Mouse (Mus musculus) embryonic facial prominence, embryonic 12.5 days (tissue): ENCODE results near the gene Ubqln2. TPM values are rescaled to one million over a fixed set of nuclear protein-coding genes. Genes with fewer than 3 reads are reported as not detected.

ENCODE experiments used
- polyA plus RNA-seq: library from polyadenylated mRNA; unstranded; fragments of >200 nt; fragmentation: Nextera tagmentation; extraction: Ambion mirVana; gene quantifications from 2 replicates; pipeline ENCODE4 v1.2.1, GENCODE M21; 2016

Gene Ubqln2
- polyA plus RNA-seq, 1 experiment from 2014 or later: 29.3 TPM

Other genes with a start within 250 kb of the Ubqln2 start
- not detected in 2 replicates for gene Cypt3, start 60.4 kb downstream of the Ubqln2 start, polyA plus RNA-seq
- gene Kctd12b, start 198.2 kb downstream of the Ubqln2 start, polyA plus RNA-seq: 8.4 and 10.2 TPM in 2 replicates
- gene Nbdy, start 225.4 kb downstream of the Ubqln2 start, polyA plus RNA-seq: 107 and 108 TPM in 2 replicates